Mouse (Mus musculus) neutrophil, adult 5-6 weeks (primary cell): ENCODE results near the gene Sorcs1. TPM values are rescaled to one million over a fixed set of nuclear protein-coding genes. Genes with fewer than 3 reads are reported as not detected.

Experiments used
- ATAC-seq: fragments of 151-379, 151-347 bp; 2 replicates; pipeline ENCODE4 v1.8.0; 2017; ENCODE audit warnings: mild to moderate bottlenecking, moderate TSS enrichment; ENCODE audit not compliant: insufficient number of reproducible peaks, poor library complexity, low FRiP score, severe bottlenecking; ENCODE audit errors: extremely low read depth
- total RNA-seq: library from RNA; stranded (forward); fragments of 200-1000 nt; gene quantifications from 2 replicates; pipeline ENCODE4 v1.2.3, GENCODE M21; 2017

The Sorcs1 gene
- total RNA-seq, 1 experiment from 2014 or later: not detected

DNA sequence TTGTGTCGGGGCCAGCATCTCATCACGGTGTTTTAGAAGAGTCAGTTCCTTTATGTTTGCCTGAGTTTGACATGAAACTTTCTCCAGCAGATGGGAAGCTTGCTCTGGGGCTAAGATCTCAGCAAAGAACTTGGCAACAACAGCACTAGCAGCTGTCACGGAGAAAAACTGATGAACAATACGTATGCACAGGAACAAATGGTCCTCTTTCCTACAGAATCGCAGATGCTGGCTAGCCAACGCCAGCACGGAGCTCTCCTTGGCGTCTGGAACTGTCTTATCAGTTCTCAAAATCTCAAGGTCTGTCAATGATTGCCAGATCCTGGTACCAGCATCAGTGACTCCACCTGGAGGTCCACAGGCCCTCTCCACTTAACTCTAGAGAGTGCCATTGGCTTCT, 350.6 kb downstream of the Sorcs1 start:
- ATAC-seq: no peak

DNA sequence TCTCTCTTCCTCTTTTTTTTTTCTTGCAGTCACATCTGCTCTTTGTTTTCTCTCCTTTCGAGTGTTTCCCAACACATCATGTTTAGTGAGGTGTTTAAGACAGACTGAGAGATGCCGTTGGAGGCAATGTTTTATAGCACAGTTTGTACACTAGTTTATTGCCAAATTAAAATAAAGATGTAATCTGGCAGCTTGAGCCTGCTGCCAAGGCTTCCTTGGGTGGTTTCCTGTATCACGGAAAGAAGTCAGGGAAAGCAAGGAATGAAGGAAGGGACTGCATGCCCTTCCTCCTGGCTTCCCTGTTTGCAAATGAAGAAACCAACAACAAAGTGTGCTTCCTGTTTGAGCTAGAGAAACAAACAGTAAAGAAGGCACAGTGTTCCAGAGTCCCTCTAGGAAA, 352.3 kb downstream of the Sorcs1 start:
- ATAC-seq: no peak

DNA sequence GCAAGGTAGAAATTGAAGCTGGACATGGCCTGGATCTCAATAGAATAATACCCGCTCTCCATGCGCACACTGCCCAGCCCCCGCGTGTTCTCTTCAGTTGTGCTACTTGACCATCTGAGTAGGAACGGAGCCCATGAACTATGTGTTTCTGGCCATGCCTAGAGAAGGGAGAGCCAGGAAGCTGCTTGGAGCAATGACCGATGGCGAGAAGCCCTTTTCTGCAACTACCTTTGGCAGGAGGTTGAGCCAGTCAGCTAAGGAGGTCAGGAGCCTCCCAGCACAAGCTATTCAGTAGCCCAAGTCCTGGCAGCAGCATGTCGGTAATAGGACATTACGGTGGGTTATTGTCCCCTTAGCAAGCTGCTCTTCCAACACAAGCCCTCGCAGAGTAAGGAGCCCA, 352.8 kb downstream of the Sorcs1 start:
- no peak for ATAC-seq

DNA sequence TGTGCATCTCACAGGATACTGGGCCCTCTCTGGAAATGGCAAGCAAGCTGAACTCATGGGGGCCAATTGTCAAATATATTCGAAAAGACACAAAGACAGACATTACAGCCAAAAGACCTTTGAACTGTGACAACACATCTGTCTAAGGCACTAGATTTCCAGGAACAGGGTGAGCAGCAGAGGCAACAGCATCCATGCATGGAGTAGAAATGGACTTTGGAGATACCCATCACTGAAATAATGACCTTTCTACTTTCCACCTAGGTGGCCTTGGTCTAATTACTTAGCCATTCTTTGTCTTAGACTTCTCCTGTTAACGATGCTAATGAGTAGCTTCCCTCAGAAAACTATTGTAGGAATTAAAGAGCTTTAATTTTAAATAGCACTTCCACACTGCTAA, 371.4 kb downstream of the Sorcs1 start:
- no peak for ATAC-seq

DNA sequence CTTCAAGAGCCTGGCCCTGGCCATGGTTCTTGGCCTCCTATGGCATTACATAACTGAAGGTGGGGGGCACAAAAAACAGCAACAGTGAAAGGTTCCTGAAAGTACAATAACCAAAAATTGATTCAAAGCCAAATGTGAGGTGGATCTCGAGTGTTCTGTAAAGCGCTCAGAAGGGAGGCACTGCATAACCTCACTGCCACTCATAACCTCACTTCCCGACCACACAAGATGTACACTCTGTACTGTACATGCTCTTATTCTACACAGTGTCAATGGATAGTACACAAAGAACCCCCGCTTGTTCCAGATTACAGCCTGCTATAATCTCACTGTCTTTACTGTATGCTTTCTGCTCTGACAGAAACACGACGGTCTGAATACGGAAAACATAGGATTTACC, 384.2 kb downstream of the Sorcs1 start:
- no peak for ATAC-seq

DNA sequence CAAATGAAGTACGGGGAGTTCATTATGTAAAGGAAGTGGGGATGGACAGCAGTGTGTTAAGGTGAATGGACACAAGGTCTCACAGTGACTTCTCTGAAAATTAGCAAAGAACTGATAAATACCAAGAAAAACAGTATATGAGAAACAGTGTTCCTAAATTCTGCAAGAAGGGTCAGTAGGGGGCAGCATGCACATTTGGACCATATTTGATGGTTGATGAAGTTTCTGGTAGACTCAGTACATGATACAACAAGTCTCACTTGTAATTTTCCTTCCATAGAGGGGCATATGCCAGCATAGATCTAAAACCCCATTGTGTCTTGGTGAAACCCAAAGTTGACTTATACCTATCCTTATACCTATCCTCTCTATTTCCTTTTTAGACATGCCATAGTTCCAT, 414.0 kb downstream of the Sorcs1 start:
- ATAC-seq: no peak

DNA sequence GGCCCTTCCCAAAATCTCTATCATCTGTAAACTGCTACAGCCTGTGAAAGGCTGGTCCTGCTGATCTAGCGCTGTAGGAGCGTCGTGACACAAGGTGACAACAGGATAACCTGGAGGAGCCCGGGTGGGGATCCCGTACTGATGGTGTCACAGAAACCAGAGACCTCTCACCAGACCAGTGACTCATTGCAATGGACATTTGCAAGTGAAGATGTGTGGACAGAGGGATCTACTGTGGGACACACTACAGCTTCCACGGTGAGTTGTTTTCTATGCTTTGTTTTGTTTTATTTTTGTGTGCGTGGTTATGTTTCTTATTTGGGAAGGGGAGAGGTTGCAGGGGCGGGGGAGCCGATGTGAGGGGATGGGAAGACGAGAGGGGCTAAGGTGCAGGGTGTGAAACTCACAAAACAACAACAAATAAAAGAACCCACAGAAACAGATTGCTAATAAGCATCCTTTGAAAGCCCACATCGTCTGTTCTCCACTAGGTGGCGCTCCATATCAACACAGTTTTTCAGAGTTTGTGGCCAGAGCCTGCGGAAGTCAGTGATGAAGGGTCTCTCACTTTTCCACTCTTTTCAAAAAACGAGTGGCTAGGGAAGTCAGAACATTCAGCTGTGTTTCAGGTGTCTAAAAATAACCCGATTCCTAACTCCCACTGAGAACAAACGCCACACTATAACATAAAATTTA, 419.6 kb downstream of the Sorcs1 start:
- no peak for ATAC-seq

DNA sequence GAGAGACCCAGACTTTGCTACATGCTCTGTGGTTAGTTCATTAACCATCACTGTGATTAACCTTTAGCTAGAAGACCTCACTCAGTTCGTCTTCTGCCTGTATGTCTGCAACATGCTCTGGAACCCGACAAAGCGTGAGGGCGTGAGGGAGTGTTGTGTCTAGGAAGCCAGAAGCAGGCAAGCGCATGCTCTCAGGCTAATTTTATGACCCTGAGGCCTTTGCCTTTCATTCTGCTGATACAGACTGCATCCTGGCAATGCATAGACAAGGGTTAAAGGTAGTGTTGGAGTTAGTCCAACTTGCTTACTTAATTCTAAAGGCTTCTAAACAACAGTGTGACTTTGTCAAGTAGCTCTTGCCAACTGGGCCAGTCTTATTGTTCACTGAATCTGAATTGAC, 458.0 kb downstream of the Sorcs1 start:
- ATAC-seq: no peak

DNA sequence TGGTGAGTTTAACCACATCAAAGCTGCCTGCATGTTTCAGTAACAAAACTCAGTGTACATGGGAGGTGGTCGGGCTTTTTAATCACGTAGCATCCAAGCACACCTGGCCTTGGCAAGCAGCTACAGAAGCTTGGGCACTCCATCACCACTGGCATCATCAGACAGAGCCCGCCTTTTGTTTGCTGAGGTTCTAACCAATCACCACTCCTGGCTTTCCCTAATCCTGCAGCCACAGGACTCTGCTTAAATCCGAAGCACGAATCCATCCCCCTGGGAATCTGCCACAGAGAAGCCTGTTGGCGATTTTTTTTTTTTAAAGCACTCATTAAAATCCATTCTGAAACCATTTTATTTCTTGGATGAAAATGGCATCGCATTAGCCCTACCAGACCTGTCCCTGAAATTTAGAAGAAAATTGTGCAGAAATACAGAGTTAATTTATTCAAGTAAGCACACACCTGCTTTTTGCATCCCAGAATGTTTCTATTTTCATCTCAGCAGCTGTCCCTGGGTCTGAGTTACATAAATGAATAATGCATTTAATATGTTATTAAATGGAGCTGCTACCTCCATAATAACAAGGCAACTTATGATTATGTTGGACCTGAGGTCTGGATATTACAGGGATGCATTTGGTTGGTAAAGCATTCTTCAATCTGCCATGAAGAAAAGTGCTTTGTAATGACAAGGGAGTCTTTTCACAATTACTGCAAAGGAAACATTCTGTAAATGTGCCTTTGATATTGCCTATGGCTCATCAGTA, 463.8 kb downstream of the Sorcs1 start:
- ATAC-seq: no peak

DNA sequence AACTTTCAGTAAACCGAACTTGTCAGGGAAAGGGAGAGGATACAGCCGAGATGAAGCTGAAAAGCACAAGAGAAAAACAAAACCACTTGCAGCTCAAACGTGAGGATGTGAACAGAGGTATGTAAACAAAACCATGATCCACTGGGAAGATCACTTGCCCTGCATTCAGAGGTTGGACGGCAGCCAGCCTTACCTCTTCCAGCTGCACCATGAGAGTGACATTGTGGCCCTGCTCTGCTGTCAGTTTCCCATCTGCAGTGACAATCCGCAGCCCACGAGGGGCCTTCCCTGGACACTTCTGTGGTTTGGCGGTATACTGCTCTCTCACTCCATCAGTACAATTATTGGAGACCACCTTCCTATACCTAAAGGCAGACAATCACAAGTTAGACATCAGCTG, 468.0 kb downstream of the Sorcs1 start:
- no peak for ATAC-seq

DNA sequence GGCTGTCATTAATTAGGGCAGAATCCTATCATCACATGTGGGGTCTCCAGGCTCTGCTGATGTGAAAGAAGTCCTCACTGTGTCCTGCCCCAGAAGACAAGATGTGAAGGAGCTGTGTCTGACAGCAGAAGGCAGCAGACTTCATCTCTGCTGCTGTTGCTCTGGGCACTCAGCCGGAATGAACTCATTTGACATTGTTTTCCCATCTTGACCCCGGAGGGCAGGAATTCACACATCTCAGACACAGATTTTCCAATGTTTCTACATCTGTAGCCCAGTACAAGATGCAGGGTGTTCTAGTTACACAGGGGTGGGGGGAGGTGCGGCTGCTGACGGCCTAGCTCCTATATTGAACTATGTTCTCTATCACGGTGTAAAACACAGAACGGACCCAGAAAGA, 474.1 kb downstream of the Sorcs1 start:
- no peak for ATAC-seq

DNA sequence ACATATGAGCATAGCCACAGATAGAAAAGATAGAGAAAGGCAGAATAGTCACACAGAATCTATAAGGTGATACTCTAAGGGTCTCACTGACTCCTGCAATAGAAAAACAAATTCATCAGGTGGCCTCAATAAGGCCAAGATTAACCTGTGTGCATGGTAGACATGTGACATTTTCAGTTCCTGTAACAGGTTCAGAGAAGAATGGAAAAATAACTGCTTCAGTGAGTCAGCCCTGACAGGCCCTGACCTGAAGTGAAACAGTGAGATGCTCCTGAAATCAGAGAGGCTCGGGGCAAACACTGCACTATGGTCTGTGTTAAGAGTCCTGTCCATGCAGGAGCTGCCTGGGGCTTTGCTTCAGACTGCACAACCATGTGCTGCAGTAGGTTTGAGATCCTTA, 481.9 kb downstream of the Sorcs1 start:
- no peak for ATAC-seq

DNA sequence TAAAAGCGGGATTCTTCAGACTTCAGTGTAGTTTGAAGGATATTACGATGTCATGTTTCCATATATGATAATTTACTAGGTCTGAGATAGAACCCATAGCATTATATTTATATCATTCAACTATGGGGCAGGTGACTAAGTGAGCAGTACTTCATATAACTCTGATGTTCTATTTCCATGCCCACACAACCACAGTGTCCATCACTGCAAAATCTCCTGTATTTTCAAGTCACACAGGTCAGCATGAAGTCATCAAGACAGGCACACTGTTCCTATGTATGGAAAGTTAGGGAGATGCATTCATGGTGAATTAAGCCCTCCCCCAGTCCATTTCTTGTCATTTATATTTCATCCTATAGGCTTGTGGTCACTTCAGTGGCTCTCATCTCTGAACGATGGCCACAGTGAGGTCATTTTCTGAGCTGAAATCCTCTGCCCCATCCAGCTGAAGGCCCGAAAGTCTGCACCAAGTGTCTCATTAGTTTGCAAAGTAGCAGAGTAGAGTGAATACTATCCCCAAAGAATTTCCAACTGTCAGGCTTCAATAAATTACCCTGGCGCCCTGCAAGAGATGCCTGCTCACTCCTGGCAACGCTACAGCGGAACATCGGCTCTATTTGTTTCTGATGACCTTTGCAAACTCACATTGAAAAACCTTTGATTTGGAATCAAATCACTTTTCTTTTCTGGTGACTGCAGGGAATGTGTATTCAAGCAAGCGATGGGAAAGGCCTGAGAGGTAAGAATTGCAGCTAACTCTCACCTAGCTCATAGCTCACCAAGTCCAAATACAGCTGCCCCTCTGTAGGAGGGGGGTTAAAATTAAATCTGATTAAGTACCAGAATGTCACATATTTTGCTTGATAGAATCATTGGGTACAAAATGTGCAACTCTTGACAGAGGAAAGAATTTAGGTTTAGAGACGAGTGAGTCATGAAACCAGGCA, 492.4 kb downstream of the Sorcs1 start:
- no peak for ATAC-seq

DNA sequence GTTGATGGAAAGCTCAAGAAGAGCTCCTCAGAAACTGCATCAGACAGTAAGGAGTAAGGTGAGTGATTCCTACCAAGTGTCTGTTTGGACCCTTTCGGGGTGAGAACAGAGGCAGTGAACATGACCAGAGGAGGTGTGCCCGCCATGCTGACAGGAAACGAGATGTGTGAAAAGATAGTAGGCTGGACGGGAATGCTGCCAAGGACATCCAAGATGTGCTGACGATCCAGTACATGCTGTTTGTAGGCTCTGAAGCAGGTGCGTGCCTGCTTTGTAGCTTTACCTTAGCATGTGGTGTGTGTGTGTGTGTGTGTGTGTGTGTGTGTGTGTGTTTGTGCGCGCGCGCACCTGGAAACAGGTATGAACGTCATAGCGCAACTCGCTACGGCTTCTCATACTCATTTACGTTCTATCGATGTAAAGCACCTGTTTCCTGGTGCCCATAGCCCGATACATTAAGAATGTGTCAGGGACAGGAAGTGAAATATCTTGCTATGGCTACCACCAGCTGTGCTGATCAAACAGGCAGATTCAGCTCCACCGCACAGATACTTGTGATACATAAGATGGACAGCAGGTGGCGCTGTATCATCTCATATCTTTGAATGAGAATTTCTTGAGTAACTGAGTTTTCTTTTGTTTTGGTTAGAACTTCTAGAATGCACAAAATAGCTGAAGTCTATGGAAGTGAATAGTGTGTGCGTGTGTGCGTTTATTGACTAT, 493.4 kb downstream of the Sorcs1 start:
- no peak for ATAC-seq

DNA sequence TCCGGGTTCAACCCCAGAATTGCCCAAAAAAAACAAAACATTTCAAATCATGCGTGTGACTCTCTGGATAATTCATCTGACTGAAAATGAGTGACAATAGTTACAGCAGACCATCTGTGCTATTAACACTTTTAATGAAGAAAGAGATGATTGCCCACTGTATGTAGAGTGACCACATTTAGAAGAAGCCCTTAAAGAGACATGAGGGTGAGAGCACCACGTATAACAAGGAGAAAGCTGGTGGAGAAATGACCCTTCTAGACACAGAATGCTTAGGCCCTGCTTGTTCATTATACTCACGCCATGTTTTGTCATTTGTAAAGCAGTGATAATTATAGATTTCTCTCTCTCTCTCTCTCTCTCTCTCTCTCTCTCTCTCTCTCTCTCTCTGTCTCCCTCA, 499.6 kb downstream of the Sorcs1 start:
- ATAC-seq: no peak

DNA sequence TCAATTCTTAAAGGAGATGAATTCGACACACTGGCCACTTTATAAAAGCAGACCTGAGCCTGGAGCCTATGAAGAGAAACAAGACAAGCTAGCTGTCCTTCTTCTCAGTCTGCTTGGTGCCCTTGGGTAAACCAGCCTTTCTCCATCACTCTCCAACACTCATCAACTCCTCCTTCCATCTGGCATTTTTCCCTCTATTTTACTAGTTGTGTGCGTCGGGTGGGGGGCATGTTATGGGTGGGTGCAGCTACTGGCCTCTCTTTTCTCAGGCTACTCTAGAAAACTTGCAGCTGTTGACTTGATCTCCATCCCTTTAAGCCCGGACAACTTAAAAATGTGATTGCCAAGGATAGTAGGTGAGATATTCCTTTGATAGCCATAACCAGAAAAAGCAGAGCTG, 500.3 kb downstream of the Sorcs1 start:
- no peak for ATAC-seq

DNA sequence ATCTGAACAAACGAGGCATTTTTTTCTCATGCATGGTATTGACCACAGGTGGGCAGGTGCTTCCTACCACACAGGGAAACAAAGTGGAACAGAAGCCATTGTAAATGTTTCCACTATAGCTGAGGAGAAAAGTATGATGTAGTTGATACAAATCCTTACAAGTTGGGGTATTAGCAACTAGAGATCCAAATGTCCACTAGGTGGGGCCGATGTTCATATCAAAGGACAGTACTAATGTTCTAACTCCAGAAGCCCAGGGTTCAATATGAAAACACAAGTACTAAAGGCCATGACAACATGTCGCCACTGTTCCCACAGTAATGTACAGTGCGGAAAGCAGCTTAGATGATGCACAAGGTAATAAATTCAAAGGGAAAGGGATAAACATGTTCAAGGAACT, 506.6 kb downstream of the Sorcs1 start:
- no peak for ATAC-seq

DNA sequence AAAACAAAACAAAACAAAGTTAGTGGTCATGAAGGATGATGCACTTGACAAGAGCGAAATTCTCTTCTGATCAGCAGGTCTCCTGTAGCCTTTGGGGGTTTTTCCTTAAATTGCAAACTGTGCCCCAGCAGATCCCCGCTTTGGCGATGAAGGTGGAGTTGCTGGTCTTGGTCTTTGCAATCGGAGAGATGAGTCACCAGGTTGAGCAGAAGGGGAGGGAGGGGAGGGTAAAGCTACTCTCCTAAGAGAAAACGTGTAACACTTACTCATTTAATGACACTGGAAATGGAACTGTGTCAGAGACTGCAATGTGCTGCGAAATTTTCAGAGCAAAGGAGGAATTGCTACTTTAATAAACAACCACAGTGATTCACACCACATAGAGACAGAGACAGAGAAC, 527.3 kb downstream of the Sorcs1 start:
- no peak for ATAC-seq

DNA sequence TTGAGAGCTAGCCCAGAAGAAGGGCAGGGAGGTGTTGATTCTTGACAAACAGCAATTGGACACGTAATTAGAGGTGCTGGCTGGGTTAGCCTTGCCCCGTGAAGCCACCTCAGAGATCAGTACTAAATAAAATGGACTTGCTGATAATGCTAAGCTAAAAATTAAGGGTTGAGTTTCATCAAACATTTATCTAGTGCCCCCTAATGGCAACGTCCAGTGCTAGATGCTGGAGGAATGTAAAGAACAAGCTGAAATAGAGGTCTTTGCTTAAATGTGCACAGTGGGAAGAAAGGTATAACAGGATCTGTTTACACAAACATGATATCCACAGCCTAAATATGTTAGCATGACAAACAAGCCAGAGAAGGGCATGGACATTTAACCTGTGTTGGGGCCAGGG, 532.5 kb downstream of the Sorcs1 start:
- ATAC-seq: no peak
